Mouse (Mus musculus): ENCODE results near the gene Capn11. TPM values are rescaled to one million over a fixed set of nuclear protein-coding genes. Genes with fewer than 3 reads are reported as not detected.
A peak's percentile ranks its signal among the peaks of the same experiment; 100 is the strongest.

The Capn11 gene
- total and polyA plus RNA-seq, 2 experiments from 2014 or later = 0.14 to 0.42 TPM

GRCm38 (mm10) chr17:45667986-45668385 lies 8.9 kb upstream of the Capn11 start:
- H3K36me3 ChIP-seq (ENCODE audit: insufficient read depth, low read length) = peaks cover 61% of the 10 kb centered on the region
- WGBS = 78% methylated on average over 10 of the region's 10 CpGs

GRCm38 (mm10) chr17:45667481-45667880 lies 8.4 kb upstream of the Capn11 start:
- Histone ChIP-seq H3K4me1 (ENCODE audit: insufficient read depth, low read length) (no peaks in the 10 kb centered on the region), H3K4me3 (ENCODE audit: low read length) (no peak overlapping the region), H3K9ac (replicated peaks; ENCODE audit: low read length) (no peak overlapping the region), H3K9me3 (ENCODE audit: low read length) (no peaks in the 10 kb centered on the region), H3K36me3 (ENCODE audit: insufficient read depth, low read length) (peaks cover 59% of the 10 kb centered on the region), H3K27ac (no peak overlapping the region), H3K27me3 (ENCODE audit: insufficient read depth, low read length) (no peaks in the 10 kb centered on the region), H3K4me2 (ENCODE audit: low read depth, low read length) (no peak overlapping the region)
- no peak for ATAC-seq
- 87% methylated on average over 10 of the region's 10 CpGs for WGBS
- TF ChIP-seq CTCF (IDR thresholded peaks at IDR 0.05; ENCODE audit: low read depth) = no peak
- DNase-seq (ENCODE audit: low spot score) = no peak

More at GRCm38 (mm10) chr17:45667986-45668385, 8.9 kb upstream of the Capn11 start:
- H3K9ac ChIP-seq (replicated peaks; ENCODE audit: low read length) = no peak overlapping the region
- no peak overlapping the region for H3K27ac ChIP-seq
- no peaks in the 10 kb centered on the region for H3K4me1 ChIP-seq (ENCODE audit: insufficient read depth, low read length)
- no peak for DNase-seq (ENCODE audit: low spot score)
- H3K4me2 ChIP-seq (ENCODE audit: low read depth, low read length) = no peak overlapping the region
- H3K9me3 ChIP-seq (ENCODE audit: low read length) = no peaks in the 10 kb centered on the region
- H3K4me3 ChIP-seq (ENCODE audit: low read length) = no peak overlapping the region
- no peak for TF ChIP-seq CTCF (IDR thresholded peaks at IDR 0.05; ENCODE audit: low read depth)
- H3K27me3 ChIP-seq (ENCODE audit: insufficient read depth, low read length) = no peaks in the 10 kb centered on the region
- no peak for ATAC-seq

DNA sequence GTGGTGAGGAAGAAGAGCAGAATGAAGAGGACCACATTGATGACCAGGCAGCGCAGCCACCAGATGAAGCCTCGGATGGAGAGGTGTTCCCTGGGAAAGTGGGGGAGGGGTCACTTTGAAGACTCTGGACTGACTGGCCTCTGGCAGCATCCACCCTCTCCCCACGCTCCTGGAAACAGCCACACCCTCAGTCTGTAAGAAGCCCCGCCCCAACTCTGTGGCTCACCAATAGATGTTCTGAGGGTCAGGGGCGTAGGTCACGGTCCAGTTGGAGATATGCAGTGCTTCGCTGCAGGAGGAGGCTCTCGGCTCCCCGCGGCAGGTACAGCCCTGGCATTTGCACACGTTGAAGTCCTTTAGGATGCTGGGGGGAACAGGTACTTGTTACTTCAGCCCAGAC lies 7.0 kb upstream of the Capn11 start:
- no peak for ATAC-seq
- WGBS = 80% methylated on average over 11 of the region's 11 CpGs
- no peak overlapping the region for H3K27ac ChIP-seq

GRCm38 (mm10) chr17:45664608-45665007 lies 5.5 kb upstream of the Capn11 start:
- Histone ChIP-seq H3K4me3 (ENCODE audit: low read length) (no peak overlapping the region), H3K27ac (no peak overlapping the region), H3K36me3 (ENCODE audit: insufficient read depth, low read length) (peaks cover 49% of the 10 kb centered on the region), H3K9me3 (ENCODE audit: low read length) (no peaks in the 10 kb centered on the region), H3K4me1 (ENCODE audit: insufficient read depth, low read length) (no peaks in the 10 kb centered on the region), H3K4me2 (ENCODE audit: low read depth, low read length) (no peak overlapping the region), H3K9ac (replicated peaks; ENCODE audit: low read length) (no peak overlapping the region), H3K27me3 (ENCODE audit: insufficient read depth, low read length) (no peaks in the 10 kb centered on the region)
- DNase-seq (ENCODE audit: low spot score) (no peak), ATAC-seq (no peak)
- WGBS = 88% methylated on average over 13 of the region's 13 CpGs
- no peak for TF ChIP-seq CTCF (IDR thresholded peaks at IDR 0.05; ENCODE audit: low read depth)

More for the DNA sequence above, 7.0 kb upstream of the Capn11 start:
- Histone ChIP-seq H3K27me3 (ENCODE audit: insufficient read depth, low read length) (no peaks in the 10 kb centered on the region), H3K36me3 (ENCODE audit: insufficient read depth, low read length) (peaks cover 60% of the 10 kb centered on the region), H3K4me1 (ENCODE audit: insufficient read depth, low read length) (no peaks in the 10 kb centered on the region), H3K4me2 (ENCODE audit: low read depth, low read length) (no peak overlapping the region), H3K9ac (replicated peaks; ENCODE audit: low read length) (no peak overlapping the region), H3K4me3 (ENCODE audit: low read length) (no peak overlapping the region), H3K9me3 (ENCODE audit: low read length) (no peaks in the 10 kb centered on the region)
- DNase-seq (ENCODE audit: low spot score) = no peak
- no peak for TF ChIP-seq CTCF (IDR thresholded peaks at IDR 0.05; ENCODE audit: low read depth)

DNA sequence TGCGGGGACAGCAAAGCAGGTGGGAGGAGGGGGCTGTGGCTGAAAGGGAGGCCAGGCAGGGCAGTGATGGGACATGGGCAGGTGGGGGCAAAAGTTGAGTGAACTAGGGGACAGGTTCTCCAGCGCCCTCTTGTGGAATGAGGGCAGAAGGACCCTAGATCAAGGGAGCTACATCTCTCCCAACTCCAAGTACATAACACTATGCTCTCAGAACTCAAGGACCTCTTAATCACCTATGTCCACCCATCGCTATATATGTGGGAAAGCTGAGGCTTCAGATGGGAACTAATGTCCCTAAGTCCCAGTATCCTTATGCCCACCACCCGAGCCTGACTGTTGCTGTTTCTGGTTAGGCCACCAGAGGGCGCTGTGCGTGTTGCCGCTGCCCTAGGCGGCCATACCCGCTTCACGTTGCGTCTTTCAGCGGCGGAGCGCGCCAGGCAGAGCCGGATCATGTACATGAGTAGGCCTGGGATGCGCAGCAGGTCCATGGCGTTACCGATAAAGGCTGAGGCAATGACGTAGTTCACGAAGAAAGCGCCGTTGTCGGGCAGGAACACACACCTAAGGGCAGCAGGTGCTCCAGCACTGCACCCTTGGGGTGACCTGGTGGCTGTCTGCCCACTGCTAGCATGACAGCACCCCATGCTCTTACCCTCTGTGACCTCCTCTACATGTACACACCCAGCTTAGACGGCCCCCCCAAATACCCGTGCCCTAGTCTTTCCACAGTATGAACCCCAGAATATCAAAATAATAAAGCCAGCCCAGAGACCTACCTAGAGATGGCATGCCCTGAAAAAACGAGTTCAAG lies 4.2 kb upstream of the Capn11 start:
- peak overlapping the region; percentile 25; the same call in 1 of the 2 replicates for H3K4me2 ChIP-seq (ENCODE audit: low read depth, low read length)
- no peaks in the 10 kb centered on the region for H3K27me3 ChIP-seq (ENCODE audit: insufficient read depth, low read length)
- H3K27ac ChIP-seq = no peak overlapping the region
- no peak overlapping the region; the same call in 1 of the 2 replicates for H3K9ac ChIP-seq (replicated peaks; ENCODE audit: low read length)
- H3K36me3 ChIP-seq (ENCODE audit: insufficient read depth, low read length) = peaks cover 41% of the 10 kb centered on the region
- no peak overlapping the region for H3K4me3 ChIP-seq (ENCODE audit: low read length)
- no peaks in the 10 kb centered on the region for H3K9me3 ChIP-seq (ENCODE audit: low read length)
- DNase-seq (ENCODE audit: low spot score) (peak; percentile 89), ATAC-seq (peak; percentile 85)
- H3K4me1 ChIP-seq (ENCODE audit: insufficient read depth, low read length) = no peaks in the 10 kb centered on the region
- TF ChIP-seq CTCF (IDR thresholded peaks at IDR 0.05; ENCODE audit: low read depth) = peak; percentile 98
- 23% methylated on average over 27 of the region's 27 CpGs for WGBS

- H3K4me3 ChIP-seq (ENCODE audit: low read length) = no peak overlapping the region
- no peaks in the 10 kb centered on the region for H3K4me1 ChIP-seq (ENCODE audit: insufficient read depth, low read length)
- H3K27ac ChIP-seq = no peak overlapping the region
- no peaks in the 10 kb centered on the region for H3K27me3 ChIP-seq (ENCODE audit: insufficient read depth, low read length)
- H3K36me3 ChIP-seq (ENCODE audit: insufficient read depth, low read length) = no peaks in the 10 kb centered on the region
- DNase-seq (ENCODE audit: low spot score) (peak; percentile 41), ATAC-seq (peak; percentile 38; the same call in 1 of the 2 replicates)
- TF ChIP-seq CTCF (IDR thresholded peaks at IDR 0.05; ENCODE audit: low read depth) = peak; percentile 59
- H3K4me2 ChIP-seq (ENCODE audit: low read depth, low read length) = no peak overlapping the region
- 20% methylated on average over 6 of the region's 6 CpGs for WGBS
- H3K9me3 ChIP-seq (ENCODE audit: low read length) = no peaks in the 10 kb centered on the region
- no peak overlapping the region for H3K9ac ChIP-seq (replicated peaks; ENCODE audit: low read length)
Observed at GRCm38 (mm10) chr17:45655820-45656219, 3.3 kb downstream of the Capn11 start.

GRCm38 (mm10) chr17:45653233-45653632 lies 5.9 kb downstream of the Capn11 start:
- no peaks in the 10 kb centered on the region for H3K27me3 ChIP-seq (ENCODE audit: insufficient read depth, low read length)
- H3K4me3 ChIP-seq (ENCODE audit: low read length) = no peak overlapping the region
- TF ChIP-seq CTCF (IDR thresholded peaks at IDR 0.05; ENCODE audit: low read depth) = no peak
- no peaks in the 10 kb centered on the region for H3K36me3 ChIP-seq (ENCODE audit: insufficient read depth, low read length)
- H3K9ac ChIP-seq (replicated peaks; ENCODE audit: low read length) = no peak overlapping the region
- no peak overlapping the region for H3K4me2 ChIP-seq (ENCODE audit: low read depth, low read length)
- DNase-seq (ENCODE audit: low spot score) (no peak), ATAC-seq (no peak)
- H3K27ac ChIP-seq = no peak overlapping the region
- H3K9me3 ChIP-seq (ENCODE audit: low read length) = no peaks in the 10 kb centered on the region
- no peaks in the 10 kb centered on the region for H3K4me1 ChIP-seq (ENCODE audit: insufficient read depth, low read length)
- 70% methylated on average over 7 of the region's 7 CpGs for WGBS

Measured in hindbrain, postnatal 0 days (tissue).